Mouse (Mus musculus) brain, embryonic 18.5 days (tissue): ENCODE results near the gene Prok2.

ENCODE experiments used
- DNase-seq: peaks from one replicate; pipeline ENCODE4 v3.0.0-alpha.2; 2012; ENCODE audit warnings: low read depth, low spot score

Prok2 gene

DNA sequence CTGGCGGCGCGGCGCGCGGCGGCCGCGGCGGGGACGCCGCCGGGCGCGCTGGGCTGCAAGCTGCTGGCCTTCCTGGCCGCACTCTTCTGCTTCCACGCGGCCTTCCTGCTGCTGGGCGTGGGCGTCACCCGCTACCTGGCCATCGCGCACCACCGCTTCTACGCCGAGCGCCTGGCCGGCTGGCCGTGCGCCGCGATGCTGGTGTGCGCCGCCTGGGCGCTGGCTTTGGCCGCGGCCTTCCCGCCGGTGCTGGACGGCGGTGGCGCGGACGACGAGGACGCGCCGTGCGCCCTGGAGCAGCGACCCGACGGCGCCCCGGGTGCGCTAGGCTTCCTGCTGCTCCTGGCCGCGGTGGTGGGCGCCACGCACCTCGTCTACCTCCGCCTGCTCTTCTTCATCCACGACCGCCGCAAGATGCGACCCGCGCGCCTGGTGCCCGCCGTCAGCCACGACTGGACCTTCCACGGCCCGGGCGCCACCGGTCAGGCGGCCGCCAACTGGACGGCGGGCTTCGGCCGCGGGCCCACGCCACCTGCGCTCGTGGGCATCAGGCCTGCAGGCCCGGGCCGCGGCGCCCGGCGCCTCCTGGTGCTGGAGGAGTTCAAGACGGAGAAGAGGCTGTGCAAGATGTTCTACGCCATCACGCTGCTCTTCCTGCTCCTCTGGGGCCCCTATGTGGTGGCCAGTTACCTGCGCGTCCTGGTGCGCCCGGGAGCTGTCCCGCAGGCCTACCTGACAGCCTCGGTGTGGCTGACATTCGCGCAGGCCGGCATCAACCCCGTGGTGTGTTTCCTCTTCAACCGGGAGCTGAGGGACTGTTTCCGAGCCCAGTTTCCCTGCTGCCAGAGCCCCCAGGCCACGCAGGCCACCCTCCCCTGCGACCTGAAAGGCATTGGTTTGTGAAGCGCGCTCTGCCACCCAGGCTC, 33.0 kb downstream of the Prok2 start:
- DNase-seq: no peak

DNA sequence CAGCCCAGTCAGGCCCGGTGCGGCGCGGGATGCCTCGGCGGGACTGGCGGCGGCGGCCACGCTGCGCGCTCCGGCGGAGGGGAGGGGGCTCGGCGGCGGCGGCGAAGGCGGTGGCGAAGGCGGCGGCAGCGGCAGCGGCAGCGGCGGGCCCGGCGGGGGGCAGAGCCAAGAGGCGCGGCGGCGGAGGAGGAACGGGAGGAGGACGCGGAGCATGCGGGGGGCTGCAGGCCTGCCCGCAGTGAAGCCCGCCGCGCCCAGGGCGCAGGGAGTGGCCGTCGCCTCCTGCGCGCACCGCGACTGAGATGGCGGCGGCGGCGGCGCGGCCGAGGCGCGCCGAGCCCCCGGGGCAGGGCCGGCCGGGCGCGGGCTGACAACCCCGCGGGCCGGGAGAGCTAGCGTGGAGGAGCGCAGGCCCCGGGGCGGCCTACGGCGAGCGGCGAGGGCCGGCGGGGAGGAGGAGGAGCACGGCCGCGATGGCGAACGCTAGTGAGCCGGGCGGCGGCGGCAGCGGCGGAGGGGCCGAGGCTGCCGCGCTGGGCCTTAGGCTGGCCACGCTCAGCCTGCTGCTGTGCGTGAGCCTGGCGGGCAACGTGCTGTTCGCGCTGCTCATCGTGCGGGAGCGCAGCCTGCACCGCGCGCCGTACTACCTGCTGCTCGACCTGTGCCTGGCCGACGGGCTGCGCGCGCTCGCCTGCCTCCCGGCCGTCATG, 33.8 kb downstream of the Prok2 start, which contains the start of gene Gpr27:
TSS of gene Gpr27 (plus strand) at position 474 of the 710 bp plus-strand sequence.
- DNase-seq: no peak

DNA sequence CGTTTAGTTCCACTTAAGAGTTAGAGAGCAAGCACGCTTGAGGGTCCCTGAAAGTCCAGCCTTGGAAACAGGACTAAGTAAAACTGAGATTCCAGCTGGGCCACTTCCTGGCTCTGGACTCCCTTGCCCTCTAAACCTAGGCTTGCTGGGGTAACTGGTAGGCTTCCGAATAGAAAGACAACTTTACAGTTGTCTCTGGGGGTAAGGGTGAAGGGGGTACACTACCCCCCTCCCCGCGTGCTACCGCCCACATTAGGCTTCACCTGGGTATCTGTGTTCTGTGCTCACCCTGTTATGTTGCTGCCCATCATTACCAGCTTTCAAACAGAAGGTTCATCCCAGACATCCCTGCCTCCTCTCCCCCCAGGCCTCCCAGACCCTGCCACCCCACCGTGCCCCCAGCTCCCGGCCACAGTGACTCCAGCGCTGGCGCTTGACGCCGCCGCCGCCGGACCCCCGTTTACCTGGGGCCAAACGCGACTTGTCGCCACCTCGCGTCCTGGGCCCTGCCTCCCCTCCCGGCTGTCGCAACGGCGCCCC, 34.5 kb downstream of the Prok2 start:
- DNase-seq: no peak

DNA sequence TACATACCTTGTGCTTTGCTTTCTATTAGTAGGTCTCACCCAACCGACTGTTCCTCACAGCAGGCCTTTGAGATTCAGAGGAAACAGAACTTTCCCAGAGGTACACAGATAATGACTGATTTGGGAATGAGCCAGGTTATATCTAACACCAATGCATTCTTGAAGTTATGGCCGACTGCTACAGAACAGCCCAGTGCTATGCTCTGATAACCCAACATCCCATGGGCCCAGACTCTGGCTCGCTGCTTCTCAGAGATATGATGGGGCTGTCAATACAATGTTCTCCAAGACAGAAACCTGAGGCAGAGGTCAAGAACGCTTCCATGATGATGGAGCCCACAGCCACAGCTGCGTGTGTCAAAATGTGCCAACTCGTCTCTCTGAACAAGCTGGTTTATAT, 37.7 kb downstream of the Prok2 start:
- no peak for DNase-seq

DNA sequence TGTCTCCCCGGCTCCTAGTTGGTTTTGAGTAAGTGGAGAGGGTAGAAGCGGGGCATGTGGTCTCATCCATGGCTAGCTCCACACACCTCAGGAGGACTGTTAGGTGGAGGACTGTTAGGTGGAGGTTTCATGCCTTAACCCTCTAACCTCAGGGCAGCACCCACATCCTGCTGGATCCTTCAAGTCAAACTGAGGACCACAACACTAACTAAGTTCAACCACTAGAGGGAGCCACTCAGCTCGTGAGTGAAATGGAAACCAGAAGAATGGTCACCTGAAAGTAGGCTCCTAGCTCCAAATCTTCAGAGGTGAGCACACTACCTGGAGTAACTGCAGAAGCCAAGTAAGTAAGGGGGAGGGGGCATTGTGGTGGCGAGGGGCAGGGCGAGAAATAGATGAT, 41.3 kb downstream of the Prok2 start:
- no peak for DNase-seq

DNA sequence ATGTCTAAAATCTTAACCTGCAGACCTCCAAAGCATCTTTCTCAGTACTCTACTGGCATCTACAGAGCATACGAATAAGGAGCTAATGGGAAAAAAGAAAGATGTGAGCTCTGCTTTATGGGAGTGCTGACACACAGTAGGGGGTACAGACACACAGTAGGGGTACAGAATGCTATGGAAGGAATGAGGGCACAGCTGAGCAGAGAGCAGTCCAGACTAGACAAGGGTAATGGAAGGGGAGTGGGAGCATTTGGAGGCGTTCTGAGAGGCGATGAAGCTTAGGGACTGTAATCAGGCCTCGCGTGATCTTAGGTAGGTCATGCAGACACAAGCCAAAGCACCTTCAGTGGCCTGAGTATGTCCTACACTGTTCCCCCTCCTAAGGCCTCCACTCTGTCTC, 42.2 kb downstream of the Prok2 start:
- DNase-seq: no peak

DNA sequence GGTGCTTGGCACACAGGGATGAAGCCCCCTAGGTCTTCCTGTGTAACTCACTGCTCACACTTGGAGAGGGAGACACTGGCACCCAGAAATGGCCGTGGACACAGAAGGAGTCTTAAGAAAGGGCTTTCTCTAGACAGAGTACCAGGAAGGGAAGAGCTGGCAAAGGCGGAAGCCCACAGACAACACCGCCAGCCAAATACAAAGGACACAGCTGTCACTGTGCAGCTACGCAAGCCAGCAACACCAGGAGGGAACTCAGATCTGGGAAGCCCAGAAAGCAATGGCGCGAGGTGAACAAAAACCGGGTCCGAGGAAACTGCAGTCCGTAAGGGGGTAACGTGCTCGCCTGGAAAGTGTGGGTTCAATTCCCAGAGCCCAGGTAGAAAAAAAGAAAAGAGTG, 48.1 kb downstream of the Prok2 start:
- no peak for DNase-seq

DNA sequence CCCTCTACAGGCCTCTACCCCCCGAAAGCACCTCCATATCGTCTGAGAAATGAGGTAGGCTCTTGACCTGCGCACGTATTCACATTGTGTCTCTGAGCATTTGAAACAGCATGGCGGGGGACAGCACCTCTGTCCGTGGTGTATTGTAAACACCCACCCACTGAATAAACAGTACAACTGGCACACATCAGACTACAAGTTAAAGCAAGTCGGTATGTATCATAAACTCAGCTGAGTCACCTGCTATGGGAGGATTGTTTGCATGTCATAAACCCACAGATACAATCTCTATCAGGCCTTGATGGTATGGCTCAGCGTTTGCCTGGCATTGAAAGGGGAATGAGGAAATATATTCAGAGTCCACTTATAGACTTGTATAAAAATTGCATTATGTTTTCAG, 48.9 kb downstream of the Prok2 start:
- DNase-seq: no peak

DNA sequence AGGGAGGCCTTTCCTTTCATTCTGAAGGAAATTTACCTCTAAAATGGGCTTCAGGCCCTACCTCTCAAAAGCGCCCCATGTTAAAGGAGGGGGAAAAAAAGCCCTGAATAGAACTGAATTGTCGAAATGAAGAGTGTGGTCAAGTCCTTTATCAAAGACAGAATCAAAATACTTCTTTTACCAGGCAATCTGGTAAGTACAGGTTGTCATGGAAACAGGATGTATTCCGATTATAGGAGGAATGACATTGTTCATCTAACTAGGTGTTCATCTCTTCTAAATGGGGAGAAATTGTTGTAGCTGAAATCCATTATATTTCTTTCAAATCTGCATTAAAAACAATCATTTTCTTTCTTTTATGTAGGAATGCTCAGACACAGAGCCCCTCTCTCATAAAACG, 51.7 kb downstream of the Prok2 start:
- DNase-seq: no peak

DNA sequence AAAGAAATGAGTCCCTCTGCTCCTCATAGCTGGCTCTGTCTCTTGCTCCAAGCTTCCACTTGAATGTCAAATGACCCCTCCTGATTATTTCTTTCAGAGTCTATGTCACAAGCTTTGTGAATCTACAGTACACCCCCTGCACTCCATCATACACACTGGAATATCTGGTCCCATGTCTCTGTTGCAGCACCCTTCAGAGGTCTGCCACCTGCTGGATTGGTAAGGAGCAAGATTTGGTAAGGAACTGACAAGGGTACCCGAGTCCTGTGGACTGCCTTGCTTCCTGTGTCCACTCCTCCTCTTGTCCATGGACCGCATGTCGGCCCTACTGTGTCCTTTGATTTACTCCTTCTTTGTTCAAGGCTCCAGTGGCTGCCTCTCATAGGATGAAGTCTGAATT, 54.4 kb downstream of the Prok2 start:
- DNase-seq: no peak

DNA sequence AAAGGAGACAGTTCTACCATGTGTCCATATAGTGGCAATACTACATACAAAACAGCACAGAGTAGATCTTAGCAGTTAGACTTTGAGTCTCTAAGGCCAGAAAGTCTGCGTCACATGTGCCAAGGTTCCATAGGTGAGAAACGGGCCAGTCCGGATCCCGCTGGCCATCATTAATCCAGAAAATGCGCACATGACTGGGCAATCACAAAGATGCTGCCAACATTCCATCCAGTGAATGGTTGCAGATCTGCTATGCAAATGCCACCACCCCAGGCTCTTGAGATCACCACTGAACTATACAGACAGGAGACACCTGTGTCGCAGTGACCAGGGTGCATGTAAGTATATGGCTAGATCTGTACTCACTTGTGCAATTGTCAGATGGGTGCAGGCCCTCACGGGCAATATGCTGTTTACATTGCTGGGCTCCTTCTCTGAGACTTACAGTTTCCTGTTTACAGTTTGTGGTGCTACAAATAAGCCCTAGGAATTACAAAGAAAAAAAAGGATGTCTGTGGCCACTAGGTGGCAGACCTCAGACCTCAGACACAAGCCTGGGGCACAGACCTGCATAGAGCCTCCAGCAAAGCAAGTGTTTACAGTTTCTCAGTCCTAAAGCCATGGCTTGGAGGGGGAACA, 55.6 kb downstream of the Prok2 start:
- DNase-seq: no peak

DNA sequence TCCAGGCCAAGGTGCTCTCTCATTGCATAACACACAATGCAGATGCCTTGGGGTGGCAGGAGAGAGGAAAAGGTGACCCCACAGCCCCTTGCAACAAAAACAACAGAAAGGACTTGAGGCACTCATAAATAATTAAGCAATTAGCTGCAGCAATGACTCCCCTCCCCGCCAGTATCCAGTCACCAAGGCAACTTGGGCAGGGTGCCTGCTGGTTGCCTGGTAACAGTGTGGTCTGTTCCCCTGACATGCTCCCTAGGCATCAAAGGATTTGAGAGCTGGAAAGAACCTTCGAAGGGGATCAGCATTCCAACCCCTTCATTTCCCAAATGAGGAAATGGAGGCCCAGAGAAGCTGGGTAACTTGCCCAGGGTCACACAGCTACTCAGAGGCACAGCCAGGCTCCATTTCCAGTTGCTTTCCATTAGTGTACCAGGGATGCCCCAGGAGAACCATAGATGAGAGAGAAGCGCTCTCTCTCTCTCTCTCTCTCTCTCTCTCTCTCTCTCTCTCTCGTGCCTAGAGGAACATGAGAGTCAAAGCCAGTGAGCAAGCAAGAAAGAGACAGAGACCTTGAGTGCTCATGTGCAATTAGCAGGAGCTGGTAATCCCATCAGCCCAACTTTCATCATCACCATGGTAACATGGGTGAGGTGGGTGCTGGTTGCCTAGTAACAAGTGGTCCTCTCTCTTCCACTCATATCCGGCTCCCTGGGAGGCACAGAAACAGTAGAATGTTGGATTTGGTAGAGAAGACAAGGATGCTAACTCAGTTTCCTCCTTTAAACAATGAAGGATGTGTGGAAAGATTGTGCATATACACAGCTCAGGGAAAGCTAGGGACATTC, 56.5 kb downstream of the Prok2 start:
- peak; percentile 83 for DNase-seq

DNA sequence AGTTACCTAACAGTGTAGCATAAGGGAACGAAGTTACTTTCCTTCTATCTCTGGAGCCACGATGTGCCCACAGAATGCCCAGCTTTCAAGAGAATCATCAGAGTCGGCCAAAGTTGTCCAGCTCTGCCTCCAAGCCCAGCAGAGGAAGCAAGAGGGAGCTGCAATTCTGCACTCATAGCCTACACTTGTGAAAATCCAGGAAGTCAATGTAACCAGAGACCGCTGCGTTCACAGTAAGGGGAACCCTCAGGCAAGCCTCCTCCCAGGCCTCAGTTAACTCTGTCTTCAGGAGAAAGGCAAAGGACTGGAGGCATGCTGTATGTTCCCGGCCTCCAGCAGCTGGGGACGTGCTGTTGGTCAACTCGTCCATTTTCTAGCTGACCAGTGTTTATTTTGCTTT, 58.9 kb downstream of the Prok2 start:
- no peak for DNase-seq

DNA sequence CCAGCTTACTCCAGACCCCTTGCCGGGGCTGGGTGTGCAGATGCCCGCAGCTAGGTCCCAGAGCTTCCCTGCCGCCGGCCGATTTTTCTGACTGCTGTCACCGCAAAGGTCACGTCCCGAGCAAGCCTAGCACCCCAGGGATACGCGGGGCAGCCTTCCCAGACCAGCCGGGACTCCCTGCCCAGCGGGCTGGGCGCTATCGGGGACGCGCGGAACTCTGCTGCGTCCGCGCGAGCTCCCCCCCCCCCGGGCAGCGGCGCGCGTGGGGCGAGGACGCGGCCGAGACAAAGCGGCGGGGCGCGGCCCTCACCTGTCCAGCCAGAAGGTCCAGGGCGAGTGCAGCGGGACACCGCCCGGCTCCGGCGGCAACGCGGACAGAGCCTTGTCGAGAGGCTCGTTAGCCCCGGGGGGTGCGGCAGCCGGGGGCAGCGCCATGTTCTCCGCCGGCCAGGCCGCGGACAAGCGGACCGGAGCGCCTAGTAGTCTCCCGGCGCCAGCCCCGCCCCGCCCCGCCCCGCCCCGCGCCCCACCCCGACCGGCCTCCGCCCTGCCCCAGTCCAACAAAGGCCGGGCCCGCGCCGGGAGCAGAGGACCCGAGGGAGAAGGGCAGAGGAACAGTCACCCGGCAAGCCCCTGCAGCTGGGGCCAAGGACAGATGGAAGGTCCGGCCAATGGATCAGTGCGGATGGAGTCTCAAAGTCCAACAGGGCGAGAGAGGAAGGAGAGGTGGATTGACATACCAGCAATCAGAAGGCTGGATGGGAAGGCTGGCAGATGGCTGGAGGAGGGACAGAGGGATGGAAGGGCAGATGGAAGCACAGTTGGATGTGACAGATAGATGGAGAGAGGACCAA, 59.6 kb downstream of the Prok2 start, which contains the start of the genes Eif4e3 and Gm20696:
TSS of gene Eif4e3 (minus strand) at position 454 of the 854 bp plus-strand sequence.
TSS of gene Gm20696 (minus strand) at position 480 of the 854 bp plus-strand sequence.
- no peak for DNase-seq

DNA sequence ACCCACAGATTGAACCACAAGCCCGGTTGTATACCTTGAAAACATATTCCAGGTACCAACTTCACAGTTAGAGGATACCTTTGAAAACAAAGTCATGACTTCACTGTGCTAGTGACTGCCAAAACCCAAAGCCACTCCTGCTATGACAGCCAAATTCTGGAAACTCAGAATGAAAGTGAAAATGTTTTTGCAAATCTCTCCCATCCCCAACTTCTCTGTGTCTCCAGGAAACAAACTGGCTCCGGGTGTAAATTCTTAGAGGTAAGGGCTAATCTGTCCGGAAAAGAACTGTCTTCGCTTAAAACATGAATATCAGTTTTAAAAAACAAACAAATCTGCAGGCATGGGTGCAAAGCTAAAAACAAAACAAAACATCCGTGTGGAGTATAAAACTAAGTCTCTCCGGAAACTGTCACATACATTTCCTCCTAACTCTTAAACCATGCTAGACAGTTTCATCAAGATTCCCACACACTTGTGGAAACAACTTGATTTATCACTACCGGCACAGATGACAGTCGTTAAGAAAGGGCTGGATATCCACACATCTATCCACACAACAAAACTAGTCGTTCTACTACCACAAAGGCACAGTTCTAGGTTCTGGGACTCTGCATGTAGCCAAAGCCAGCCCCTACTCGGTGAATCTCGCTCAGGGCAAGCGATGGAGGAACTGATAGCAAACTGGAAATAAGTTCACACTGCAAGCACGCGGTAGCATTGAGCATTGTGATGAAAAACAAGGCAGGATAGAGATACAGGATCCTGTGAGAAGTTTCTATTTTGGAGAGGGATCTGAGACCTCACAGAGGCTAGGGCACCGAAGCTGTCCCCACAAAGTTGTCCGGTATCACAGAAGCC, 60.5 kb downstream of the Prok2 start:
- no peak for DNase-seq

DNA sequence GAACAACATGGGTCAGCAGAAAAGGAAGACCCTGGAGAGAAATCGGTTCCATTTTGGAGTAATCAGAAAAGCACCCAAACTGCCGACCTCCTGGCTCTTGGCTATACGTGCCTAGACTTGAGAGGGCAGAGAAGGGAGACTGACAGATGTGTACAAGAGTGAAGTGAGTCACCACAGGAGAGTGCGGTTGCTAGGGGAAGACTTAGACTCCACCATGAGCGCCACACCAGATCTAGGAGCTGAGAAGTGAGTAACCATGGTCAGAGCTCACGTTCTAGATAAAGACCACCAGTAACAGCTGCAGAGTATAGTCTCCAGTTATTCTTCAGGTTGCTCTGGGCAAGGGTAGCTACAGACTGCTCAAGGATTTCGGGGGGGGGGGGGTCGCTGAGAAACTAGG, 63.0 kb downstream of the Prok2 start:
- no peak for DNase-seq
